Mouse (Mus musculus) lung, embryonic 16.5 days (tissue): Measurements from ENCODE around the gene Bach2. TPM values are rescaled to one million over a fixed set of nuclear protein-coding genes. Genes with fewer than 3 reads are reported as not detected.
A peak's percentile ranks its signal among the peaks of the same experiment; 100 is the strongest.

ENCODE experiments used
- ATAC-seq: fragments of 200-750 bp; cut with Nextera tagmentation; 2 replicates; pipeline ENCODE4 v1.8.0; 2017; ENCODE audit warnings: low read depth, mild to moderate bottlenecking, moderate library complexity
- H3K27ac ChIP-seq: fragments of 300-500 bp; sonication (generic); 2 replicates; pipeline ENCODE4 v1.5.1; 2014; ENCODE audit warnings: mild to moderate bottlenecking, control low read depth, low read length
- H3K27me3 ChIP-seq: fragments of 300-500 bp; sonication (generic); 2 replicates; pipeline ENCODE4 v1.6.1; 2014; ENCODE audit warnings: low read depth, low read length, mixed read lengths; ENCODE audit not compliant: control insufficient read depth, insufficient read depth
- H3K36me3 ChIP-seq: fragments of 300-500 bp; sonication (generic); 2 replicates; pipeline ENCODE4 v1.6.1; 2014; ENCODE audit warnings: low read length; ENCODE audit not compliant: control insufficient read depth, insufficient read depth
- H3K4me1 ChIP-seq: fragments of 300-500 bp; sonication (generic); replicated peaks from 2 replicates; pipeline ENCODE4 v1.6.1; 2014; ENCODE audit warnings: low read length, mixed read lengths; ENCODE audit not compliant: control insufficient read depth, insufficient read depth
- H3K4me2 ChIP-seq: fragments of 300-500 bp; sonication (generic); 2 replicates; pipeline ENCODE4 v1.6.1; 2014; ENCODE audit warnings: low read depth, low read length, control low read depth
- H3K4me3 ChIP-seq: fragments of 300-500 bp; sonication (generic); 2 replicates; pipeline ENCODE4 v1.5.1; 2014; ENCODE audit warnings: mild to moderate bottlenecking, low read length, control low read depth
- H3K9ac ChIP-seq: fragments of 300-500 bp; sonication (generic); 2 replicates; pipeline ENCODE4 v1.6.1; 2014; ENCODE audit warnings: low read length, control low read depth
- H3K9me3 ChIP-seq: fragments of 300-500 bp; sonication (generic); 2 replicates; pipeline ENCODE4 v1.6.1; 2016; ENCODE audit warnings: low read length; ENCODE audit not compliant: control insufficient read depth
- WGBS: fragments of 180-500 bp; shearing (Covaris S2); extraction: QIAGEN DNeasy Blood & Tissue Kit; methylation state at CpG from one replicate; pipeline ENCODE4 v1.1.7; 2014; 5-methylcytosine and 5-hydroxymethylcytosine counted together
- polyA plus RNA-seq: library from polyadenylated mRNA; unstranded; fragments of >200 nt; fragmentation: Nextera tagmentation; extraction: Ambion mirVana; gene quantifications from 2 replicates; pipeline ENCODE4 v1.2.1, GENCODE M21; 2015

Gene Bach2
- polyA plus RNA-seq, 1 experiment from 2014 or later, result 6.7 TPM

DNA sequence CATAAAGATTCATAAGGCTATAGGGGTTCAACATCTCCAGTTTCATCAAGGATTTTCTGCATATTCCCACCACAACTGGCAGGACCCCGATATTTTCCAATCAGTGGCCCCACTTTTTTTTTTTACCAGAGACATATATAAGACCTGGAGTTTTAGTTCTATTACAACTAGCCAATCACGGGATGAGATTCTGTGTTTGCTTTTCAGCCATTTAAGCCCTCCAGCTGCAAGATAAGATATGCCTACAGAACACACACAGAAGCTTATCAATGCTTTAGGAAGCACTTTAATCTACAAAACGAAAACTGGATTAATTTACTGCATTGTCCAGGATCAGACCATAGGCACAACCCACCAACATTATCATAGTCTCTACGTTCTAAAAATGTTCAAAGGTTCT lies 33.8 kb upstream of the Bach2 start:
- Histone ChIP-seq H3K27ac (no peak overlapping the region), H3K4me3 (no peak overlapping the region), H3K9me3 (no peaks in the 10 kb centered on the region), H3K9ac (no peak overlapping the region), H3K27me3 (no peaks in the 10 kb centered on the region), H3K4me2 (no peak overlapping the region), H3K4me1 (no peaks in the 10 kb centered on the region), H3K36me3 (no peaks in the 10 kb centered on the region)
- ATAC-seq, result no peak
- WGBS, result 54% methylated on average over 4 of the region's 4 CpGs

DNA sequence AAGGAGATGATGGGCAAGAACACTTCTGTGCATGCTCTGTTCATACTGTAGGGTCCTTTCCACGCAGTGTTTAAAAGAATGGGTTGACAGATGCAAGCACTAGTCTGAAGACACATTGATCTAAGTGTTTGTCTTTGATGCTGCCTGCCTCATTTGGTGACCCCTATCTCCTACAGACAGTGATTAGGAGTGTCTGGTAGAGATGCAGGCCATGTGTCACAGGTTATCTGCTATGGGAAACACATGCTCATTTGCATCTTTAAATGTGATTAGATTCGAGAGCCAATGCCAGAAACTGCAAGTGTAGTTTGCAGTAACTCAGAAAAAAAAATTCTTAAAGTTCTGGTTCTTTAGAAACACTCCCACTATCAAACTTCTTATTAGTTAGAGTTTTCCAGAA lies 32.8 kb upstream of the Bach2 start:
- no peak overlapping the region for H3K4me3 ChIP-seq
- ATAC-seq, result no peak
- no peaks in the 10 kb centered on the region for H3K9me3 ChIP-seq
- no peak overlapping the region for H3K27ac ChIP-seq
- H3K9ac ChIP-seq, result no peak overlapping the region
- H3K4me2 ChIP-seq, result no peak overlapping the region
- H3K4me1 ChIP-seq, result no peaks in the 10 kb centered on the region
- no peaks in the 10 kb centered on the region for H3K36me3 ChIP-seq
- no peaks in the 10 kb centered on the region for H3K27me3 ChIP-seq
- 25% methylated on average over 2 of the region's 2 CpGs for WGBS

DNA sequence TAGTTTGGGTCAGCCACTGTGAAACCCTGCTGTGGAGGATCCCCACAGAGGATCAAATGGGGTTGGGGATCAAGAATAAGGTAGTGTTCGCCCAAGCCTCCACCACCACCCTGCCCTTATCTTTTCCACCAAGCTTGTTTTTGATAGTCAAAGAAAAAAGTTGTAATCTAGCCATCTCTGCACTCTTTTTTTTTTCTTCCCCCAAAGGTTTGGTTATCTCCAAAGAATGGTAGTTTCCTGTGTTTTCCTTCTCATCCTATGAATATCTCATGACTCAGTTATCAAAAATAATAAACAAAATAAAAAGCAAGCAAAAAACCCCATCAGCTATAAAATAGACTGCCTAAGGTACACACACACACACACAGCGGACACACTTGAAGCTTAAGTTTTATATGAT lies 28.6 kb upstream of the Bach2 start:
- Histone ChIP-seq H3K36me3 (no peaks in the 10 kb centered on the region), H3K9me3 (no peaks in the 10 kb centered on the region), H3K4me1 (peaks cover 11% of the 10 kb centered on the region), H3K4me2 (no peak overlapping the region), H3K9ac (no peak overlapping the region), H3K27ac (no peak overlapping the region), H3K27me3 (no peaks in the 10 kb centered on the region), H3K4me3 (no peak overlapping the region)
- no peak for ATAC-seq
- 83% methylated on average over 2 of the region's 2 CpGs for WGBS

DNA sequence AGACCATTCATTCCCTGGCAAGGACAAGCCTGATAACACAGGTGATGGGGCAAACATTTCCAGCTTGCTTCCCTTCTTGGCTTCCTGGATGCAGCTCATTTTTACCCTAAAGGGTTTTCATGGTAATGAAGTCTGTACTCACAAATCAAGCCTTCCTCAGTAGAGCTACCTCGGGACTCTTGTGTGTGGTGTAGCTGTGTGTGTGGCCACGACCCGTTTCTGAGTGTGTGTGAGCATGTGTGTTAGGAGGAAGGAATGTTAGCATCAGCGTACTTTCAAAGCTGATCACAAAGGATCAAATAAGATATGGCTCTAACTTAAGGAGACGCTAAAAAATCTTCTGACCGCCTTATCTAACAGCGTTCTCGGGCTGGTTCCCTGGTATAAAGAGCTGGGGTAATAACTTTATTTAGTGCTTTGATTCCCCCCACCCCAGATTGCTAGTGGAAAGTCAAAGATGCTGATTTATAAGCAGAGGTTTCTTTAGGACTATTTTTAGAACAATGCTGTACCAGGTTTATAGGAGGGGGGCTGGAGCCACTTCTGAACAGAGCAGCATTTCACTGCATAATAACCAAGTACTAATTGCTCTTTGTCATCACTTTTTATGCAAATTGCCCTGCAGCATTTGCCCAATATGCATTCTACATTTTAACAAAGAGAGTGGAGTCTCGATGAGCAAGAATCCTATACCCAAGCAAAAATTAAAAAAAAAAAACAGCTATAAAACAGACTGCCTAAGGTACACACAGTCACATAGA lies 28.0 kb upstream of the Bach2 start:
- H3K4me1 ChIP-seq, result peaks cover 11% of the 10 kb centered on the region
- no peaks in the 10 kb centered on the region for H3K9me3 ChIP-seq
- no peaks in the 10 kb centered on the region for H3K36me3 ChIP-seq
- no peak overlapping the region for H3K9ac ChIP-seq
- no peaks in the 10 kb centered on the region for H3K27me3 ChIP-seq
- 34% methylated on average over 9 of the region's 9 CpGs for WGBS
- no peak overlapping the region for H3K4me2 ChIP-seq
- ATAC-seq, result no peak
- H3K4me3 ChIP-seq, result no peak overlapping the region
- H3K27ac ChIP-seq, result no peak overlapping the region

DNA sequence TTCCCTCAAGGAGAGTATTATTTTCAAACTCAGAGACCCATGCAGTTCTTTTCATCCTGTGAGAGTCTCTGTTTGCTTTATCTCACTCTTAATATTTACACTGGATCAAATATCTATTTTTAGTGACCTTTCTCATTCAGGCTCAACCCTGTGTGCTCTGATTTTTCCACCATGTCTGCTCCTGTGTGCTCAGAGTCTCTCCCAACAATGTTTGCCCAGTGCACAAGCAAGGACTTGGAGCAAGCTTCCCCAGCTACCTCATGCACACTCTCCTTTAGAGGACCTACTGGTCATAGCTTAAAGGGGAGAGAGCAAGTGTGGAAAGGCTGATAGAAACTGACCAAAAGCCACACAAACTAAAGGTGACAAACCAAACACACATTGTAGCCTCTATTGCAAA lies 26.0 kb upstream of the Bach2 start:
- H3K4me1 ChIP-seq, result peaks cover 11% of the 10 kb centered on the region

DNA sequence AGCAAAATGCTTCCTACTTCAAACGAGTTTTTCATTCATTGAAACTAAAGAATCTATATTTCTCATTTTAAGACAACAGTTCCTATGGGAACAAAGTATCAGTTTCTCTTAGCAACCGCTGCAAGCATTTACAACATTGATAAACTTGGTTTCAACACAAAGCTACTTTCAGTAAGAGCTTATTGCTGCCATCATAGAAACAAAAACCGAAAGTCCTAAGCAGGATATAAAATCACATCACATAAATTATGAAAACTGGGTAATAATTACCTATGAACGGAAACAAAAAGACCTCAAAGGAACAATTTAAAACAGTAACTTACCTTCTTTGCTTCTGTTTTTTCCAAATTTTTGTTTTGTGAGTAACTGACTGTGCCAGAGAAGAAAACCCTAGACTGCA lies 22.1 kb upstream of the Bach2 start:
- 81% methylated on average over 4 of the region's 4 CpGs for WGBS
- Histone ChIP-seq H3K4me1 (peaks cover 14% of the 10 kb centered on the region), H3K27me3 (no peaks in the 10 kb centered on the region), H3K36me3 (no peaks in the 10 kb centered on the region), H3K9ac (no peak overlapping the region), H3K4me2 (no peak overlapping the region), H3K4me3 (no peak overlapping the region), H3K27ac (no peak overlapping the region), H3K9me3 (no peaks in the 10 kb centered on the region)
- no peak for ATAC-seq

More for the DNA sequence above, 26.0 kb upstream of the Bach2 start:
- no peaks in the 10 kb centered on the region for H3K27me3 ChIP-seq
- H3K9me3 ChIP-seq, result no peaks in the 10 kb centered on the region
- H3K9ac ChIP-seq, result no peak overlapping the region
- no peaks in the 10 kb centered on the region for H3K36me3 ChIP-seq
- peak; percentile 54; the same call in 1 of the 2 replicates for ATAC-seq
- H3K27ac ChIP-seq, result no peak overlapping the region
- H3K4me3 ChIP-seq, result no peak overlapping the region
- no peak overlapping the region for H3K4me2 ChIP-seq

DNA sequence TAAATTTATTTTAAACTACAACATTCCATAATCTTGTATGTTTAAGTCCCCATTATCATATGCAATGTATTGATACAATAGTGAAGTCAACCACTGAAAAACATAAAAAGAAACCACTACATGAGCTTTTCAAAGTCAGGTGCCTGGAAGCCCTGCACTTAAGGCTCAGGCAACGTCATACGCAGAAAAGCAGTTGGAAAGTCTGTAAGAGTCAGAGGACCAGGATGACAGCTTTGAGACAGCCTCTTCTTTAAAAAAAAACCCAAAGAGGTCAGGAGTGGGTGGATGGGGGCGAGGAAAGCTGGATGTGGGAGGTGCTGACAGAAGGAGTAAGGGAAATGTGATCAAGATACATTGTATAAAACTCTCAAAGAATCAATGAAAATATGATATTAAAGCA lies 21.6 kb upstream of the Bach2 start:
- no peak overlapping the region for H3K4me2 ChIP-seq
- no peak overlapping the region for H3K9ac ChIP-seq
- H3K36me3 ChIP-seq, result no peaks in the 10 kb centered on the region
- H3K27ac ChIP-seq, result no peak overlapping the region
- no peaks in the 10 kb centered on the region for H3K27me3 ChIP-seq
- ATAC-seq, result no peak
- peaks cover 14% of the 10 kb centered on the region for H3K4me1 ChIP-seq
- no peak overlapping the region for H3K4me3 ChIP-seq
- 56% methylated on average over 3 of the region's 3 CpGs for WGBS
- H3K9me3 ChIP-seq, result no peaks in the 10 kb centered on the region

DNA sequence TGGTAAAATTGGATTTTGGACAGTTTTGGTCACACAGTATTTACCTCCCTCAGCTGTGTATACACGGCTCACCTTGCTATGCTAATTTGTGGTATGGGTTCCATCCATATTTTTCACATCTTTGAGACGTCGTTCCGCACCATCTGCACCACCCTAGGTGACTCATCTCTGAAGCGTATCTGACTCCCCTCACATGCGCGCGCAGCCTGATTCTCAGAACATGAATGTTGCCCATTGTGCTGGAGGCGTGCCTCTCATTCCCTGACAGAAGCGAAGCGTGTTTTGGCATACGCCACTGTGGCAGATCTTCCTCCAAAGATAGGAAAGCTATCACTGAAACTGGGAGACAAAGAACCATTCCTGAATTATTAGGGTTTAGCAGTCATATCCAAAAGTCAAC lies 21.0 kb upstream of the Bach2 start:
- no peaks in the 10 kb centered on the region for H3K36me3 ChIP-seq
- 88% methylated on average over 12 of the region's 12 CpGs for WGBS
- no peak for ATAC-seq

DNA sequence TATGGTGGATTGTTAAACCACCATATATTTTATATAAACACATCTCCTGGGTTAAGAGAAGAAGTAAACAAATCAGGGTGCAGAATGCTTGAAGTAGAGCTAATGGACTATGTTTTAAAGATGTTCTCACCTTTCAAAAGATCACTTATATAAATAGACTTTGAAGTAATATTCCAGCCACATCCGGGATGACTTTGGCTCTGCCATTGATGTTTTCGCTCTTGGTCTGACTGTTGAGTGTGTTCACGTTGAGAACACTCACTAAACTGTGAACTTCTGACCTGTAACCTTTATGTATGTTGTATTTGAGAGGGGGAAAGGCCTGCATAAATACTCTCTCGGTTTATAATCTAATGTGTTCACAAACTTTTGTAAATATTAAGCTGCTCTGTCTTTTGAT lies 20.2 kb upstream of the Bach2 start:
- no peak overlapping the region for H3K9ac ChIP-seq
- no peak overlapping the region for H3K4me2 ChIP-seq
- peak; percentile 43; the same call in 1 of the 2 replicates for ATAC-seq
- H3K36me3 ChIP-seq, result no peaks in the 10 kb centered on the region
- 19% methylated on average over 4 of the region's 4 CpGs for WGBS
- H3K4me3 ChIP-seq, result no peak overlapping the region
- no peaks in the 10 kb centered on the region for H3K9me3 ChIP-seq
- H3K4me1 ChIP-seq, result peaks cover 5% of the 10 kb centered on the region; the same call in 1 of the 2 replicates
- no peak overlapping the region for H3K27ac ChIP-seq
- H3K27me3 ChIP-seq, result no peaks in the 10 kb centered on the region

More for the DNA sequence above, 21.0 kb upstream of the Bach2 start:
- H3K4me3 ChIP-seq, result no peak overlapping the region
- no peaks in the 10 kb centered on the region for H3K9me3 ChIP-seq
- no peak overlapping the region for H3K27ac ChIP-seq
- no peak overlapping the region for H3K4me2 ChIP-seq
- H3K27me3 ChIP-seq, result no peaks in the 10 kb centered on the region
- peaks cover 11% of the 10 kb centered on the region for H3K4me1 ChIP-seq
- H3K9ac ChIP-seq, result no peak overlapping the region
